Mouse (Mus musculus) CH12.LX (cell line): ENCODE measurements around the gene Gm5089.

Experiments
- BHLHE40 ChIP-seq: IDR thresholded peaks from 2 replicates; pipeline ENCODE4 v1.6.1; 2011; ENCODE audit warnings: mild to moderate bottlenecking, low read depth, low read length, improper control_type of control experiment
- CHD2 ChIP-seq: IDR thresholded peaks from 2 replicates; pipeline ENCODE4 v1.6.1; 2011; ENCODE audit warnings: low read length, improper control_type of control experiment
- CTCF ChIP-seq, 2 experiments: IDR thresholded peaks in 1 of 2; conservative IDR thresholded peaks in 1 of 2; 2 replicates each; pipeline ENCODE4 v1.5.1; 2011 to 2012; ENCODE audit warnings: low read depth in 2 of 2, low read length in 2 of 2, improper control_type of control experiment in 1 of 2, inconsistent platforms in 1 of 2, mild to moderate bottlenecking in 1 of 2, moderate library complexity in 1 of 2
- EP300 ChIP-seq: IDR thresholded peaks from 2 replicates; pipeline ENCODE4 v1.6.1; 2011; ENCODE audit warnings: low read length, improper control_type of control experiment
- ETS1 ChIP-seq: conservative IDR thresholded peaks from 2 replicates; pipeline ENCODE4 v1.6.1; 2012; ENCODE audit warnings: low read depth, mild to moderate bottlenecking, inconsistent platforms, low read length, improper control_type of control experiment, moderate library complexity
- GABPA ChIP-seq: IDR thresholded peaks from 2 replicates; pipeline ENCODE4 v1.6.1; 2012; ENCODE audit warnings: low read depth, low read length, improper control_type of control experiment, inconsistent platforms; ENCODE audit not compliant: insufficient replicate concordance
- IRF4 ChIP-seq: IDR thresholded peaks from 2 replicates; pipeline ENCODE4 v1.6.1; 2014; ENCODE audit warnings: low read depth, mild to moderate bottlenecking, inconsistent platforms, low read length, improper control_type of control experiment
- POLR2A ChIP-seq: IDR thresholded peaks from 2 replicates; pipeline ENCODE4 v1.6.1; 2011; ENCODE audit warnings: low read depth, mild to moderate bottlenecking, improper control_type of control experiment, low read length
- RCOR1 ChIP-seq: conservative IDR thresholded peaks from 2 replicates; pipeline ENCODE4 v1.6.1; 2012; ENCODE audit warnings: low read depth, mild to moderate bottlenecking, inconsistent platforms, low read length, improper control_type of control experiment
- TCF12 ChIP-seq: IDR thresholded peaks from 2 replicates; pipeline ENCODE4 v1.6.1; 2014; ENCODE audit warnings: low read depth, mild to moderate bottlenecking, inconsistent platforms, low read length, improper control_type of control experiment
- USF2 ChIP-seq: conservative IDR thresholded peaks from 2 replicates; pipeline ENCODE4 v1.6.1; 2011; ENCODE audit warnings: low read depth, low read length, improper control_type of control experiment
- ZC3H11A ChIP-seq: IDR thresholded peaks from 2 replicates; pipeline ENCODE4 v1.6.1; 2012; ENCODE audit warnings: low read depth, mild to moderate bottlenecking, inconsistent platforms, low read length, improper control_type of control experiment

GRCm38 (mm10) chr14:122455562-122455958 is 4.6 kb upstream of the Gm5089 start:
- TF ChIP-seq POLR2A (no peak), TCF12 (no peak), GABPA (no peak), ETS1 (no peak), USF2 (no peak), CTCF (conservative IDR thresholded peaks at IDR 0.05 in 1 of 2, IDR thresholded peaks at IDR 0.05 in 1 of 2; ENCODE audit: low read depth in 2 of 2, low read length in 2 of 2) (no peak), CHD2 (no peak), ZC3H11A (no peak), IRF4 (no peak), RCOR1 (no peak), EP300 (no peak), BHLHE40 (no peak)
